Mouse (Mus musculus): ENCODE measurements at regions not wholly inside any gene's neighbourhood (a gene's known extent, or its start where the extent isn't known, plus 50 kb on each side); places are given as distances from the start of the nearest gene placed in this dataset.

DNA sequence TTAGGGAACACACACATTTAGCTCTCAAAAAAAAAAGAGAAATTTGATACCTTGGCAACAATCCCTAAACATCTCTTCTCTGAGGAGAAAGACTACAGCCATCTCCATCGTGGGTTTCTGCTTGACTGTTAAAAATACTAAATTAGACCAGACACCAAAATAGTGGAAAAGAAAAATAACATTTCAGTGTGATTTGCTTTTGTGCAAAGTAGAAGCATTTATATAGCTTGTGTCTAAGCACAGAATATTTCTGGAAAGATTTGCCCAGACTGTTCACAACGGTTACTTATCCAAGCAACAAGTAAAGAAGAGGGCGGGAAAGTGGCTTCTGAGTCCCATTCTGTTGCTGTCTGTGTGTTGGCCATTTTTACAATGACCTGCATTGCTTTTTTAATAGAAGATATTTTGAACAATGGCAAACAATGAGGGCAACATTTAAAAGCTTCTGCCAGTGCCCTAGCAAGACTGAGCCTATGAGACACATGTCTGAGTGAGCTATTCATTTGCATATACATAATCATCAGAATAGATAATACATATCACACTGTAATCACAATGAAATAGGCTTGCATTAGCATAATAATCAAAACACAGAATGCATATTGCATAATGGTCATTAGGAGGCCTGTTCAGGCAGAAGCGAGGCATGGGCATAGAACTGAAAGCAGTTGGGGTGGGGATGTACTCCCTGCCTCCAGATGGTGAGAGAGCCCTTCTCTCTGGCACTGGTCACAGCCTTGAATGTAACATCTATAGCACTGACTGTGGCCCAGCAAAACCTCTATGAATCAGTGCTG, 159.5 kb upstream of the Irf2bp2 start:
- TF ChIP-seq CTCF (IDR thresholded peaks at IDR 0.05; ENCODE audit: low read depth) = no peak
- 68% methylated on average over 4 of the region's 4 CpGs for WGBS
- DNase-seq = peak; percentile 20

DNA sequence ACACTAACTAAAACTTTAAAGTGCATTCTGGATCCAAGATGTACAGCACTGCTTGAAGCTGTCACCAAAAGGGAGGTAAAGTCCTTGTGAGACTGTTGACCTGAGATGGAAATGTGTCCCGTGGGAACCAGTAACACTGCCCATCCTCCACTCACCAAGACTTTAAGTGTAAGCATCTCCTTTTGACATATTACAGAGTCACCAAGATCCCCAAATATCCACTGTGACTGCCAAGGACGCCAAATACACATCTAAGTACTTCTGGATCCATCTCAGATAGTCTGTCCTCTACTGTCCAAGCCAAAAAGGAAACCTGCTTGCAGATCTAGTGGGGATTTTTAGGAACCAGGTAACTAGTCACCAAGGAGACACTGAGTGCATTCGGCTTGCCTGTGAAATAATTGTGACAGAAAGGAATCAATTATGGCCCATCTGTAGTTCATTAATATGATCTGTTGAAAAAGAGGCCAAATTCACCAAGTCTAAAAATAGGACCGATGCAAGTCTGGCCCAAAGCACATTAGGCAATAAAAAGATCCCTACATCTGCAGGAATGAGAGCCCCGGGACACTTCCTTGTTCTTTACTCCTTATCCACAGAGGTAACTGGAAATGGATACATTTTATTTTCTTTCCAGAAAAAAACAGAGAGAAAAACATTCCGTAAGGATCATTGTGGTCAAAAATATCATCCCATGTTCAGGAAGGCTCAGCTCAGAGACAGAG, 157.8 kb upstream of the Irf2bp2 start:
- H3K4me1 ChIP-seq (ENCODE audit: insufficient read depth) = no peaks in the 10 kb centered on the region
- H3K4me3 ChIP-seq (ENCODE audit: low read depth, low read length) = no peak overlapping the region
- H3K27me3 ChIP-seq (ENCODE audit: insufficient read depth, low read length) = no peaks in the 10 kb centered on the region
- H3K36me3 ChIP-seq (ENCODE audit: insufficient read depth) = no peaks in the 10 kb centered on the region
- TF ChIP-seq CTCF (IDR thresholded peaks at IDR 0.05; ENCODE audit: low read depth) = no peak
- no peak overlapping the region for H3K9ac ChIP-seq
- no peak for ATAC-seq (ENCODE audit: insufficient read depth)
- no peak overlapping the region for H3K4me2 ChIP-seq
- WGBS = 62% methylated on average over 6 of the region's 6 CpGs
- DNase-seq = no peak
- H3K9me3 ChIP-seq (ENCODE audit: low read depth, low read length) = no peaks in the 10 kb centered on the region
- H3K27ac ChIP-seq (ENCODE audit: low read depth) = peak overlapping the region; percentile 3; the same call in 1 of the 2 replicates

More for the DNA sequence above, 159.5 kb upstream of the Irf2bp2 start:
- no peaks in the 10 kb centered on the region for H3K9me3 ChIP-seq (ENCODE audit: low read depth, low read length)
- ATAC-seq (ENCODE audit: insufficient read depth) = no peak
- H3K4me3 ChIP-seq (ENCODE audit: low read depth, low read length) = no peak overlapping the region
- no peaks in the 10 kb centered on the region for H3K27me3 ChIP-seq (ENCODE audit: insufficient read depth, low read length)
- no peak overlapping the region for H3K4me2 ChIP-seq
- H3K4me1 ChIP-seq (ENCODE audit: insufficient read depth) = 0 out of 2 replicates have a peak, but pooled peaks cover 5% of the 10 kb centered on the region
- H3K9ac ChIP-seq = no peak overlapping the region
- H3K27ac ChIP-seq (ENCODE audit: low read depth) = no peak overlapping the region
- no peaks in the 10 kb centered on the region for H3K36me3 ChIP-seq (ENCODE audit: insufficient read depth)

DNA sequence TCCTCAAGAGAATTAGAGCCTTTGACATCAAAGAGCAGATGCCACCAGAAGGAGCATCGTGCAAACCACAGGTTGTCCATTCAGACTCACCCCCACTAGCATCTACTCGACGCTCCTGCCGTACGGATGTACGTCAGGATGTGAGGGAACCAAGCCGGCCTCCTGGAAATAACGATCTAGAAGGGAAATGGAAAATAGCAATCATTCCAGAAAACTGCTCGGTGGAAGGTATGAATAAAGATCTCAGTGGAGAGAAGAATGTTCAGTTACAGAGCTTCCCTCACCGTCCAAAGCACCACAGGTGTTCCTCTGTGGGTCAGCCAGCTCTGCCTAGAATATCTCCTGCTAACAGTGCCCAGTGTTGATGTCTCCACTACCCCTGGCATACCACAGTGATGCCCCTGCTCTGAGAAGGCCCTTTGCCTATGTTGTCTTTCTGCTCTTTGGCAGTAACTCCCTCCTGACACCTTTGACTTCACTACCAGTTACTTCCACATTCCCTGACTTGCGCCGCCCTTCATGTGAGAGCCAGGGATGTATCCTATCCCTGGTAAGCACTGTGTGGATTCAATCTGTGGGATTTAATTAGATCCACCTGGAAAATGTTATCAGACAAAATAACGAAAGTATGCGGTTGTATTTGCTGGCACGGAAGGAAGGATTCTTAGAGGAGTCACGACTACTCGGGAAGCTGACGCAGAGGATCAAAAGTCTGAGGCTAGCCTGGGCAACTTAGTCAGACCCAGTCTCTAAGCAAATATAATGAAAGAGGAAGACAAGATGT, 152.4 kb upstream of the Irf2bp2 start:
- no peak for ATAC-seq (ENCODE audit: insufficient read depth)
- TF ChIP-seq CTCF (IDR thresholded peaks at IDR 0.05; ENCODE audit: low read depth) = no peak
- 70% methylated on average over 18 of the region's 18 CpGs for WGBS

DNA sequence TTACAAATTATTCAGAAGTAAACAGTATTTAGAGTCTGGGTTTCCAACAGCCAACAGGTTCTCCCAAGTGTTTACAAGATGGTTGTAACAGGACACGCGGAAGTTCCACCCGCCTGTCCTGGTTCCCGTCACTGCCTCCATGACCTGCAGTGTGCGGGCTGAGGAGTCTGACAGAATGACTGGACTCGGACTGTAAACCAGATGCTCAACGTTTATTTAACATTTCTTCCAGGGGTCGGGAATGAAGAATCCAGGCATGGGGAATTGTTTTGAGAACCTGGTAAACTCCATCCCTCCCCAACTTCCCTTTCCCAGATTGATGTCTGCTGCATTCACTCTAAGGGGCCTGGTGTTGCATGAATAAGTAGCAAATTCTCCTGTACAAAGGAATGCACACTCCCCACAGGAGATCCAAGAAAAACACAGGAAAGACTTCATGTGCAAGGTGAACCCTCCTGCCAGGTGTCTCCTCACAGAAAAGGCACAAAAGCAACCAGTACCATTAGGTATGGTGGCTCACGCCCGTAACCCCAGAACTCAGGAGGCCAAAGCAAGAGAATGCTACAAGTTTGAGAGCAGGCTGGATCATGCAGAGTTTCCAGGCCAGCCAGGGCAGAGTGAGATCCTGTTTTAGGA, 151.1 kb upstream of the Irf2bp2 start:
- no peak for DNase-seq

More for the DNA sequence above, 152.4 kb upstream of the Irf2bp2 start:
- Histone ChIP-seq H3K4me3 (ENCODE audit: low read depth, low read length) (no peak overlapping the region), H3K4me1 (ENCODE audit: insufficient read depth) (peaks cover 3% of the 10 kb centered on the region; the same call in 1 of the 2 replicates), H3K9ac (no peak overlapping the region), H3K9me3 (ENCODE audit: low read depth, low read length) (no peaks in the 10 kb centered on the region), H3K27me3 (ENCODE audit: insufficient read depth, low read length) (no peaks in the 10 kb centered on the region), H3K27ac (ENCODE audit: low read depth) (no peak overlapping the region), H3K36me3 (ENCODE audit: insufficient read depth) (no peaks in the 10 kb centered on the region), H3K4me2 (no peak overlapping the region)
- DNase-seq = no peak

DNA sequence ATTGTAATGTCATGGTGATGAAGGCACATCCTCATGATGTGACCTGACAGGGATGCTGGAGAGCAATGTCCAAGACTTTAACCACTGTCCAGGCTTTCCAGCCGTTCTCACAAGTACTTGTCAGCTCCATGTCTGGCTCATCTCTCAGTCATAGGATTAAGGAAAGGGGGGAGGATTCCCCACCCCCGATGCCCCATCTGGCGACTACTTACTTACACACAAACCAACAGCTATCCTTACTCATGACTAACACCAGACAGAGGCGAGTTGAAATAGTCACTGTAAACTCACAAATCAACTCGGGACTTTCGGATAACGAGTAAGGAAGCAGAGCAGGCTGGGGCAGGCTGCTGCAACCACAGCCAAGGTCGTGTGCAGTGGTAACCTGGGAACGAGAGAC, 149.5 kb upstream of the Irf2bp2 start:
- no peak overlapping the region for H3K27ac ChIP-seq (ENCODE audit: low read depth)
- WGBS = 58% methylated on average over 9 of the region's 9 CpGs
- no peak for TF ChIP-seq CTCF (IDR thresholded peaks at IDR 0.05; ENCODE audit: low read depth)

More for the DNA sequence above, 151.1 kb upstream of the Irf2bp2 start:
- ATAC-seq (ENCODE audit: insufficient read depth) = no peak; the same call in 1 of the 2 replicates
- Histone ChIP-seq H3K4me2 (no peak overlapping the region), H3K9me3 (ENCODE audit: low read depth, low read length) (no peaks in the 10 kb centered on the region), H3K36me3 (ENCODE audit: insufficient read depth) (no peaks in the 10 kb centered on the region), H3K4me1 (ENCODE audit: insufficient read depth) (peaks cover 3% of the 10 kb centered on the region; the same call in 1 of the 2 replicates), H3K4me3 (ENCODE audit: low read depth, low read length) (no peak overlapping the region), H3K9ac (no peak overlapping the region), H3K27me3 (ENCODE audit: insufficient read depth, low read length) (no peaks in the 10 kb centered on the region), H3K27ac (ENCODE audit: low read depth) (no peak overlapping the region; the same call in 1 of the 2 replicates)
- 35% methylated on average over 10 of the region's 10 CpGs for WGBS
- no peak for TF ChIP-seq CTCF (IDR thresholded peaks at IDR 0.05; ENCODE audit: low read depth)

DNA sequence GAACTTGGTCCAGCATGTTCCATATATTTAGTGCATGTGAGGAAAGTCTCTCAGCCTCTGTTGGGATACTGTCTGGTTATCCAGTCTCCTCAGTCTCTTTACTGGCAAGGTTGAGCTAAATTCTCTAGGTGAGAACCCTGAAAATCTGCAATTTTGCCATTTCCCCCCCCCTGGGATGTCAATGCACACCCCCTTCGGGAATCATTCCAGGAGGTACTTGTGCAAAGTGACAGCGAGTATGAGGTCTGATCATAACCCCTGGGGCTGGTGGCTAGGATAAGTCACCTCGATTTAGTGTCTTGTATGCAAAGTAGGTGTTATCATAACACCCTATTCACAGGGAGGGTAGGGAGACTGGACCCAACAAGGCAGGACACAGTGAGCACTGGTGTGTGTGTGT, 148.3 kb upstream of the Irf2bp2 start:
- Histone ChIP-seq H3K27me3 (ENCODE audit: insufficient read depth, low read length) (no peaks in the 10 kb centered on the region), H3K36me3 (ENCODE audit: insufficient read depth) (no peaks in the 10 kb centered on the region), H3K4me3 (ENCODE audit: low read depth, low read length) (no peak overlapping the region), H3K4me2 (no peak overlapping the region), H3K27ac (ENCODE audit: low read depth) (no peak overlapping the region), H3K9ac (no peak overlapping the region), H3K9me3 (ENCODE audit: low read depth, low read length) (no peaks in the 10 kb centered on the region), H3K4me1 (ENCODE audit: insufficient read depth) (peaks cover 9% of the 10 kb centered on the region)
- WGBS = 79% methylated on average over 3 of the region's 3 CpGs
- ATAC-seq (ENCODE audit: insufficient read depth) (no peak), DNase-seq (no peak)
- no peak for TF ChIP-seq CTCF (IDR thresholded peaks at IDR 0.05; ENCODE audit: low read depth)

More for the DNA sequence above, 149.5 kb upstream of the Irf2bp2 start:
- Histone ChIP-seq H3K27me3 (ENCODE audit: insufficient read depth, low read length) (no peaks in the 10 kb centered on the region), H3K9me3 (ENCODE audit: low read depth, low read length) (no peaks in the 10 kb centered on the region), H3K9ac (no peak overlapping the region), H3K4me2 (no peak overlapping the region), H3K4me1 (ENCODE audit: insufficient read depth) (peaks cover 3% of the 10 kb centered on the region; the same call in 1 of the 2 replicates), H3K4me3 (ENCODE audit: low read depth, low read length) (no peak overlapping the region), H3K36me3 (ENCODE audit: insufficient read depth) (no peaks in the 10 kb centered on the region)
- DNase-seq = no peak
- ATAC-seq (ENCODE audit: insufficient read depth) = no peak
